Mouse (Mus musculus): ENCODE data around the gene Itpkc. TPM values are rescaled to one million over a fixed set of nuclear protein-coding genes. Genes with fewer than 3 reads are reported as not detected.

Itpkc gene
- polyA plus RNA-seq, 1 experiment from 2014 or later = 6.6 TPM

DNA sequence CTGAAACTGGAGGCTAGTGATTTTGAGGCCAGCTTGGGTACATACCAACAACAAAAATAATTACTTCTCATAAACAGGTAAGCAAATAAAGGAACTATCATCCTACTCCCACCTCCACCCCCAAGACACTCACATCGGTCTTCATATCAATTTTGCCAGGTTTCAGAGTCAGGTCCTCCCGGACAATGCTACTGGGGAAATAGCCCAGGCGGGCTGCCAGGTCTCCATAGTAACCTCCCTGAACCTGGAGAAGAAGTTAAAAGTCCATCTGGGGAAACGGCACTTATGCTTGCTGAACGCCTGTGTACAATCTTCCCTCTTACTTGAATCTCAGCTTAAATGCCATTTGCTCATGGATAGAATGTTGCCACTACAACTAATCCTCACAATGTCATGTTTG, 48.4 kb downstream of the Itpkc start:
- H3K9ac ChIP-seq (ENCODE audit: low read length) = no peak overlapping the region
- no peaks in the 10 kb centered on the region for H3K9me3 ChIP-seq (ENCODE audit: control insufficient read depth, low read length)
- no peak overlapping the region for H3K27ac ChIP-seq (ENCODE audit: low read depth, low read length)
- H3K4me1 ChIP-seq (replicated peaks; ENCODE audit: control insufficient read depth, insufficient read depth, low read length) = 0 out of 2 replicates have a peak, but pooled peaks cover 4% of the 10 kb centered on the region
- no peak for ATAC-seq (replicated peaks; ENCODE audit: low FRiP score)
- DNase-seq (ENCODE audit: low spot score) = no peak
- H3K4me3 ChIP-seq (ENCODE audit: low read depth, low read length) = no peak overlapping the region
- H3K4me2 ChIP-seq (ENCODE audit: low read depth, low read length, severe bottlenecking) = no peak overlapping the region
- no peaks in the 10 kb centered on the region for H3K27me3 ChIP-seq (ENCODE audit: control insufficient read depth, insufficient read depth, low read length)
- WGBS = 74% methylated on average over 5 of the region's 5 CpGs
- H3K36me3 ChIP-seq (ENCODE audit: control insufficient read depth, insufficient read depth, low read length) = peaks cover 7% of the 10 kb centered on the region

DNA sequence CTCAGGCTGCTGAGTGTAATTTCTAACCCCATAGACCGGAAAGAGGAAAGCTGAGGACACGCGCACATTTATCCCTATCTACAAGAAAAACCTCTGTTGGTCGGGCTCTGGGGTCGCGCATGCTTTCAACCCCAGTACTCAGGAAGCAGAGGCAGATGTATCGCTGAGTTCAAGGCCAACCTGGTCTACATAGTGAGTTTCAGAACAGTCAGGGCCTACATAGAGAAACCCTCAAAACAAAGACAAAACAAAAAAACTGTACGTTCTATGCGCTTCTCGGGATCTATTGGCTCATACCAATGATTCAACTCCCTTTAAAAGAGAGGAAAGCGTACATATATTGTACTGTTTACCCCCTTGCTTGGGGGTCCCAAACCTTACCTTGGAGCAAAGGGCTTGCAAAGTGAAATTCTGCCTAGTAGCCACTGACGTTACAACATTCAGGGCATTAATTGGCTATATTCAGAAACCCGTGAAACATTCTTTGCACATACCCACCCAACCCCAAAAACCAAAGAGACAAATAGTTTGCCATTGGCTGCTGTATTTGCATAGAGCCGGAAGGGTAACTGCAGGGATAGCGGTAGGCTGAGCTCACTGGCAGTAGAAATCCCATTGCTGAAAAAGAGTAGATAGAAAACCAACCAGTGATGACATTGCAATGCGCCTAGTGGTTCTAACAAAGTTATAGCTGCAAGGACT, 49.1 kb downstream of the Itpkc start:
- peak overlapping the region; percentile 66 for H3K4me3 ChIP-seq (ENCODE audit: low read depth, low read length)
- H3K27ac ChIP-seq (ENCODE audit: low read depth, low read length) = peak overlapping the region; percentile 4; the same call in 1 of the 2 replicates
- peak overlapping the region; percentile 29; the same call in 1 of the 2 replicates for H3K4me2 ChIP-seq (ENCODE audit: low read depth, low read length, severe bottlenecking)
- no peaks in the 10 kb centered on the region for H3K9me3 ChIP-seq (ENCODE audit: control insufficient read depth, low read length)
- H3K4me1 ChIP-seq (replicated peaks; ENCODE audit: control insufficient read depth, insufficient read depth, low read length) = 0 out of 2 replicates have a peak, but pooled peaks cover 4% of the 10 kb centered on the region
- ATAC-seq (replicated peaks; ENCODE audit: low FRiP score) = no peak; the same call in 1 of the 2 replicates
- peaks cover 1% of the 10 kb centered on the region; the same call in 1 of the 2 replicates for H3K36me3 ChIP-seq (ENCODE audit: control insufficient read depth, insufficient read depth, low read length)
- H3K27me3 ChIP-seq (ENCODE audit: control insufficient read depth, insufficient read depth, low read length) = no peaks in the 10 kb centered on the region
- no peak for DNase-seq (ENCODE audit: low spot score)
- no peak overlapping the region for H3K9ac ChIP-seq (ENCODE audit: low read length)
- WGBS = 49% methylated on average over 16 of the region's 16 CpGs

DNA sequence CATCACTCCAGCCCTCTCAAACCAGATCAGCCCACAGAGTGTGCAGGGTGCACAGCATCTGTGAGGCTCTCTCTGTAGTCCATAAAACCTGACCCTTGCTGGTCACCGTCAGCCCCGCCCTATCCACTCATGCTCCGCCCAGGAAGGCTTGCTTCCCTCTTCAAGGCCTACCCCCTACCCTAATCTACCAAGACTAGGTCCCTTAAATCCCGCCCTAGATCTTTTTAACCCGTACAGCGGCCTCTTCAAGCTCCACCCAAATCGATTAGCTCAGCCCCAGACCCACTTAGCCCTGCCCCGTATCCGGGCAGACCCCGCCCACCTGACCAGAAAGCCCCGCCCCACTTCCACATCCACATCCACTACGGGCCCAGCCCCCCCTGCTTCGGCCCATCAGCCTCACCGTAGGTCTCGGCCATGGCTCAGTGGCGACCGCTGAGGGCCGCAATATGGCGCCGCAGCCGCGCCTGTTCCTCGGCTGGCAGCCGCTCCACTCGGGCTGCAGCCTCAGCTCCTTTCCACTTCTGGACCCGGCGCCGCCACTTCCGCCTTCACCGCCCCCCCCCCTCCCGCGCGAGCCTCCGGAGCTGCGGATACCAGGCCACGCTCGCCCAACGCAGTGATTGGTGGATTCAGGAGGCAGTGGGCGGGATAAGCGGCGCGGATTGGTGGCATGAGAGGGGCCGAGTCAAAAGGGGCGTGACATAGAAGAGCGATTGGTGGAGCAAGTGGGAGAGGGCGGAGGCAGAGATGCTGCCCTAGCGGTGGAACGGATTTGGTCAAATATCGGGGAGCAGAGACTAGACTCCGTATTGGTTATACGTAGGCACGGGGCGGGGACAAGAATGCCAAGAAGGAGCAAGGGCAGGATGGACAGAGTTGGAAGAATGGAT, 49.9 kb downstream of the Itpkc start, which contains the start of gene Rab4b:
Gene Rab4b (minus strand): TSS at position 573 of the 893 bp plus-strand sequence.
- peak; percentile 99 for DNase-seq (ENCODE audit: low spot score)
- H3K9me3 ChIP-seq (ENCODE audit: control insufficient read depth, low read length) = no peaks in the 10 kb centered on the region
- H3K9ac ChIP-seq (ENCODE audit: low read length) = peak within 1 kb of the TSS; percentile 58
- under 1% methylated on average over 52 of the region's 53 CpGs for WGBS
- H3K4me1 ChIP-seq (replicated peaks; ENCODE audit: control insufficient read depth, insufficient read depth, low read length) = 0 out of 2 replicates have a peak, but pooled peaks cover 4% of the 10 kb centered on the region
- no peaks in the 10 kb centered on the region for H3K27me3 ChIP-seq (ENCODE audit: control insufficient read depth, insufficient read depth, low read length)
- H3K4me3 ChIP-seq (ENCODE audit: low read depth, low read length) = peak within 1 kb of the TSS; percentile 66
- peak within 1 kb of the TSS; percentile 51 for H3K4me2 ChIP-seq (ENCODE audit: low read depth, low read length, severe bottlenecking)
- no peaks in the 10 kb centered on the region for H3K36me3 ChIP-seq (ENCODE audit: control insufficient read depth, insufficient read depth, low read length)
- ATAC-seq (replicated peaks; ENCODE audit: low FRiP score) = peak; percentile 99
- peak within 1 kb of the TSS; percentile 78 for H3K27ac ChIP-seq (ENCODE audit: low read depth, low read length)

DNA sequence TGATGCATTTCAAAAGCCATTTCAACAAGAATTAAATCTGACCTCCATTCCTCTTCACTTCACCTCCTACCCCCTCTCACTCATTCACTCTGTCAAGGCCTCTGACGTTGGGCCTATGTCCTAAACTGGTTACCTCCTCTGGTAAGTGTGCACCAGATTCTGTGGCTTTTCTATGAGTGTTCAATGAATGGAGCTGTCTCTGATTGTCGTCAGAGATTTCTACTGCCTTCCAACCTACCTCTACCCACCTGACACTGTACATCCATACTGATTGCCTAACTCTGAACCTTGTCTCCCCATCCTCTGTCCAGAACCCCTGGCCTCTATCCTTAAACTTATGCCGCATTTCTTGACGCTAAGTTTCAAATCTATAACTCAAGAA, 50.5 kb downstream of the Itpkc start:
- 27% methylated on average over 4 of the region's 4 CpGs for WGBS
- Histone ChIP-seq H3K4me3 (ENCODE audit: low read depth, low read length) (peak overlapping the region; percentile 66), H3K36me3 (ENCODE audit: control insufficient read depth, insufficient read depth, low read length) (no peaks in the 10 kb centered on the region), H3K27me3 (ENCODE audit: control insufficient read depth, insufficient read depth, low read length) (no peaks in the 10 kb centered on the region), H3K4me2 (ENCODE audit: low read depth, low read length, severe bottlenecking) (peak overlapping the region; percentile 51), H3K9ac (ENCODE audit: low read length) (peak overlapping the region; percentile 58), H3K4me1 (replicated peaks; ENCODE audit: control insufficient read depth, insufficient read depth, low read length) (0 out of 2 replicates have a peak, but pooled peaks cover 4% of the 10 kb centered on the region), H3K27ac (ENCODE audit: low read depth, low read length) (peak overlapping the region; percentile 78), H3K9me3 (ENCODE audit: control insufficient read depth, low read length) (no peaks in the 10 kb centered on the region)
- DNase-seq (ENCODE audit: low spot score) (no peak), ATAC-seq (replicated peaks; ENCODE audit: low FRiP score) (peak; percentile 8; the same call in 1 of the 2 replicates)

DNA sequence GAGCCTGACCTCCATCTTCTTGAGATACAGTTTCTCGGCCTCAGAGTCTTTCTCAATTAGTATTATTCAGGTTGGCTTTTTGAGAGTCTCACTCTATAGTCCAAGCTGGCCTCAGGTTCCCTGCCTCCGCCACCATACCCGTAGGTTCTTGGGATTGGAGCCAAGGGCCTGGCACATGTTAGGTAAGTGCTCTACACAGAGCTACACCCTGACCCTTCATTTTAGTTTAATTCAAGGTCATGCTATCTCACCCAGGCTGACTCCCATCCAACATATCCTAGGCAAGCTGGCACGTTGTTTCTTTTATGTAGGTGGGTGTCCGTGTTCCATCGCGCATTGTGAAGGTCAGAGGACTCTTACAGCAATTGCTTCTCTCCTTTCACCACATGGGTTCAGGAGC, 53.6 kb downstream of the Itpkc start:
- no peak for DNase-seq (ENCODE audit: low spot score)
- Histone ChIP-seq H3K27me3 (ENCODE audit: control insufficient read depth, insufficient read depth, low read length) (no peaks in the 10 kb centered on the region), H3K4me2 (ENCODE audit: low read depth, low read length, severe bottlenecking) (no peak overlapping the region), H3K36me3 (ENCODE audit: control insufficient read depth, insufficient read depth, low read length) (no peaks in the 10 kb centered on the region), H3K27ac (ENCODE audit: low read depth, low read length) (no peak overlapping the region), H3K4me1 (replicated peaks; ENCODE audit: control insufficient read depth, insufficient read depth, low read length) (0 out of 2 replicates have a peak, but pooled peaks cover 4% of the 10 kb centered on the region), H3K4me3 (ENCODE audit: low read depth, low read length) (no peak overlapping the region), H3K9ac (ENCODE audit: low read length) (no peak overlapping the region), H3K9me3 (ENCODE audit: control insufficient read depth, low read length) (no peaks in the 10 kb centered on the region)
- WGBS = 94% methylated on average over 7 of the region's 7 CpGs
- ATAC-seq (replicated peaks; ENCODE audit: low FRiP score) = no peak

DNA sequence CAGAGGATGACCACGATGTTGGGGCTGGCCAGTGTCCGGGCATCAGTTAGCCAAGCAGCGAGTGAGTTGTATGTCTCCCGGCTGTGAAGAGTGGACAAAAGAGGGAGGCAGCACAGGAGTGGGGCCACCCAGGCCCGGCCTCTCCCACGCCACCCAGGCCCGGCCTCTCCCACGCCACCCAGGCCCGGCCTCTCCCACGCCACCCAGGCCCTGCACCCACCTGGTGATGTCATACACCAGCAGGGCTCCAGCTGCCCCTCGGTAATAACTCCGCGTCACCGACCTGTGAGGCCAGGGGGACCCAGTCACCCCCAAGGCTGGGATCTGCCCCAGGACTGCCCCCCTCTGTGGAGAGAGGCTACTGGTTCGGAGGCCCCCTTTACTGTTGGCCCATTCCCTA, 54.0 kb downstream of the Itpkc start:
- DNase-seq (ENCODE audit: low spot score) = no peak
- H3K9ac ChIP-seq (ENCODE audit: low read length) = no peak overlapping the region
- WGBS = 94% methylated on average over 15 of the region's 15 CpGs
- ATAC-seq (replicated peaks; ENCODE audit: low FRiP score) = no peak
- H3K36me3 ChIP-seq (ENCODE audit: control insufficient read depth, insufficient read depth, low read length) = no peaks in the 10 kb centered on the region
- no peaks in the 10 kb centered on the region for H3K9me3 ChIP-seq (ENCODE audit: control insufficient read depth, low read length)
- no peak overlapping the region for H3K4me3 ChIP-seq (ENCODE audit: low read depth, low read length)
- H3K4me2 ChIP-seq (ENCODE audit: low read depth, low read length, severe bottlenecking) = no peak overlapping the region
- H3K27me3 ChIP-seq (ENCODE audit: control insufficient read depth, insufficient read depth, low read length) = no peaks in the 10 kb centered on the region
- 0 out of 2 replicates have a peak, but pooled peaks cover 3% of the 10 kb centered on the region for H3K4me1 ChIP-seq (replicated peaks; ENCODE audit: control insufficient read depth, insufficient read depth, low read length)
- no peak overlapping the region for H3K27ac ChIP-seq (ENCODE audit: low read depth, low read length)

DNA sequence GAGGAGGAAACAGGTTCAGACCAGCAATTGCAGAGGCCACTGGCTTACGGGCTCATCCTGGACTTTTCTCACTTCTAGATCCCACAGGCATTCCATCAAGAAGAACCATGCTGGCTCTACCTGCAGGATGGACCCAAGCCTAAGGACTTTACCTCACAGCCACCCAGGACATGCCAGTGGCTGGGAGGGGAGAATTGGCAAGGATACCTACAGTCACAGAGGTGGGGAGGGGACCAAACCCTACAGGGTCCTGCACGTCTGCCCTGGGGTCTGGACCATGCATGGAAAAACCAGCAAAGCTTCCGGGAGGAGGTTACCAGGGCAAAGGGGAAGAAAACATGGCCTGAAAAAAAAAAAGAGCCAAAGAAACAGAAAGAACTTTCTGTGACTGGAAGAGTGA, 57.5 kb downstream of the Itpkc start:
- Histone ChIP-seq H3K9ac (ENCODE audit: low read length) (no peak overlapping the region), H3K4me2 (ENCODE audit: low read depth, low read length, severe bottlenecking) (no peak overlapping the region), H3K4me3 (ENCODE audit: low read depth, low read length) (no peak overlapping the region), H3K27me3 (ENCODE audit: control insufficient read depth, insufficient read depth, low read length) (no peaks in the 10 kb centered on the region), H3K27ac (ENCODE audit: low read depth, low read length) (no peak overlapping the region), H3K9me3 (ENCODE audit: control insufficient read depth, low read length) (no peaks in the 10 kb centered on the region), H3K36me3 (ENCODE audit: control insufficient read depth, insufficient read depth, low read length) (no peaks in the 10 kb centered on the region), H3K4me1 (replicated peaks; ENCODE audit: control insufficient read depth, insufficient read depth, low read length) (peaks cover 2% of the 10 kb centered on the region; the same call in 1 of the 2 replicates)
- no peak for ATAC-seq (replicated peaks; ENCODE audit: low FRiP score)
- no peak for DNase-seq (ENCODE audit: low spot score)
- 89% methylated on average over 3 of the region's 3 CpGs for WGBS

DNA sequence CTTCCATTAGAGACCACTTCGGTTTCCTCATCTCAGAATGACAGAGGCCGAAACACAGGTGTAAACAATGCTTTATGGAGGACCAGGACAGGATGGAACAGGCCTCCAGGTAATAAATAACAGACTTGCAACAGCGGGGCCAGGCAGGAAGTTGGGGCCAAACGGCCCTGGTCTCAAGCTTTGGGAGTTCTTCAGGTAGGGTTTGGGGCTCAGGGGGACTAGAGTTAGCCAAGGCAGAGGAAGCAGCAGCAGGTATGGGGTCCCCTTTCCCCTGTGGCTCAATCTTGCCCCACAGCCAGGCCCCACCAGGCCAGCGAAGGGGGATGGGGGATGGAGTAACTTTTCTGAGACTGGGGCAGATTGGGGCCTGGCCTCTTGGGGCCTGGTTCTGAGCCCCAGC, 60.1 kb downstream of the Itpkc start:
- no peaks in the 10 kb centered on the region for H3K9me3 ChIP-seq (ENCODE audit: control insufficient read depth, low read length)
- H3K4me3 ChIP-seq (ENCODE audit: low read depth, low read length) = no peak overlapping the region
- no peaks in the 10 kb centered on the region; the same call in 1 of the 2 replicates for H3K36me3 ChIP-seq (ENCODE audit: control insufficient read depth, insufficient read depth, low read length)
- H3K4me1 ChIP-seq (replicated peaks; ENCODE audit: control insufficient read depth, insufficient read depth, low read length) = peaks cover 20% of the 10 kb centered on the region
- no peak for ATAC-seq (replicated peaks; ENCODE audit: low FRiP score)
- H3K4me2 ChIP-seq (ENCODE audit: low read depth, low read length, severe bottlenecking) = no peak overlapping the region
- WGBS = 96% methylated on average over 5 of the region's 5 CpGs
- H3K27me3 ChIP-seq (ENCODE audit: control insufficient read depth, insufficient read depth, low read length) = no peaks in the 10 kb centered on the region
- no peak for DNase-seq (ENCODE audit: low spot score)
- no peak overlapping the region for H3K9ac ChIP-seq (ENCODE audit: low read length)
- H3K27ac ChIP-seq (ENCODE audit: low read depth, low read length) = no peak overlapping the region

Data from forebrain, embryonic 11.5 days (tissue).